Mouse (Mus musculus) layer of hippocampus, adult 18-20 months (tissue): ENCODE measurements at regions not wholly inside any gene's neighbourhood (a gene's known extent, or its start where the extent isn't known, plus 50 kb on each side); places are given as distances from the start of the nearest gene placed in this dataset.
A peak's percentile ranks its signal among the peaks of the same experiment; 100 is the strongest.
"Not testable (repeated sequence)": the region's sequence is repeated elsewhere in the genome, so short reads cannot be mapped to it uniquely, and the experiment has no call there.

Experiments used
- DNase-seq, 2 experiments: peaks; one replicate each; pipeline ENCODE4 v3.0.0; 2022; ENCODE audit warnings: low spot score in 2 of 2

- peak; percentile 68 to 91 for DNase-seq
These were observed 54.0 kb upstream of the Usp47 start for GRCm38 (mm10) chr7:111969198-111969887.

- DNase-seq: no peak
These were observed 55.0 kb upstream of the Usp47 start for GRCm38 (mm10) chr7:111968261-111968660.

GRCm38 (mm10) chr7:111966716-111967115 lies 56.6 kb upstream of the Usp47 start:
- peak; percentile 34 to 69 for DNase-seq

- DNase-seq: no peak
These were observed 59.3 kb upstream of the Usp47 start for GRCm38 (mm10) chr7:111963969-111964368.

- peak; percentile 19 to 57 for DNase-seq
These were observed 63.3 kb upstream of the Usp47 start for GRCm38 (mm10) chr7:111959977-111960376.

GRCm38 (mm10) chr7:111956671-111957070 lies 66.6 kb upstream of the Usp47 start:
- DNase-seq: no peak

- no peak for DNase-seq
These were observed 83.7 kb upstream of the Usp47 start for GRCm38 (mm10) chr7:111939631-111940030.

GRCm38 (mm10) chr7:111937547-111937946 lies 85.8 kb upstream of the Usp47 start:
- no peak for DNase-seq

GRCm38 (mm10) chr7:111937102-111937501 lies 86.2 kb upstream of the Usp47 start:
- DNase-seq: no peak

GRCm38 (mm10) chr7:111932725-111933124 lies 90.6 kb upstream of the Usp47 start:
- DNase-seq: no peak

GRCm38 (mm10) chr7:111919961-111920360 lies 103.3 kb upstream of the Usp47 start:
- DNase-seq: no peak

GRCm38 (mm10) chr7:111903741-111904231 lies 119.5 kb upstream of the Usp47 start:
- peak; percentile 44 to 77 for DNase-seq

- DNase-seq: no peak
These were observed 117.2 kb upstream of the Galnt18 start for GRCm38 (mm10) chr7:111897016-111897415.

- peak; percentile 92 to 98 for DNase-seq
These were observed 116.5 kb upstream of the Galnt18 start for GRCm38 (mm10) chr7:111896255-111896654.

GRCm38 (mm10) chr7:111882991-111883390 lies 103.2 kb upstream of the Galnt18 start:
- DNase-seq: no peak

- no peak for DNase-seq
These were observed 100.4 kb upstream of the Galnt18 start for GRCm38 (mm10) chr7:111880067-111880675.

GRCm38 (mm10) chr7:111877591-111877990 lies 97.8 kb upstream of the Galnt18 start:
- no peak for DNase-seq

- DNase-seq: no peak
These were observed 96.2 kb upstream of the Galnt18 start for GRCm38 (mm10) chr7:111875949-111876348.

GRCm38 (mm10) chr7:111869337-111869736 lies 89.6 kb upstream of the Galnt18 start:
- peak in 1 of 2 experiments; percentile 25 for DNase-seq

GRCm38 (mm10) chr7:111863035-111863434 lies 83.3 kb upstream of the Galnt18 start:
- DNase-seq: no peak

- not testable (repeated sequence) for DNase-seq
These were observed 78.5 kb upstream of the Galnt18 start for GRCm38 (mm10) chr7:111858291-111858690.

- no peak for DNase-seq
These were observed 77.2 kb upstream of the Galnt18 start for GRCm38 (mm10) chr7:111856977-111857376.

- no peak for DNase-seq
These were observed 75.5 kb upstream of the Galnt18 start for GRCm38 (mm10) chr7:111855309-111855708.
